Mouse (Mus musculus) hematopoietic stem cell, adult 5-6 weeks (primary cell): ENCODE results near the gene 1600014C23Rik. TPM values are rescaled to one million over a fixed set of nuclear protein-coding genes. Genes with fewer than 3 reads are reported as not detected.

Source experiments
- ATAC-seq, 2 experiments: fragments of 125-278 bp in 1 of 2; replicated peaks in 1 of 2; 2 replicates each; pipeline ENCODE4 v1.8.0; 2016 to 2017; ENCODE audit warnings: inconsistent platforms in 2 of 2, mild to moderate bottlenecking in 2 of 2, moderate number of reproducible peaks in 2 of 2, low read depth in 1 of 2, moderate TSS enrichment in 1 of 2; ENCODE audit not compliant: low FRiP score in 2 of 2, poor library complexity in 2 of 2, severe bottlenecking in 2 of 2, insufficient read depth in 1 of 2, low TSS enrichment in 1 of 2
- total RNA-seq: library from RNA; stranded (forward); fragments of 172-1452, 232-1000 nt; gene quantifications from 2 replicates; pipeline ENCODE4 v1.2.3, GENCODE M21; 2017

1600014C23Rik gene
- total RNA-seq, 1 experiment from 2014 or later, result not detected

DNA sequence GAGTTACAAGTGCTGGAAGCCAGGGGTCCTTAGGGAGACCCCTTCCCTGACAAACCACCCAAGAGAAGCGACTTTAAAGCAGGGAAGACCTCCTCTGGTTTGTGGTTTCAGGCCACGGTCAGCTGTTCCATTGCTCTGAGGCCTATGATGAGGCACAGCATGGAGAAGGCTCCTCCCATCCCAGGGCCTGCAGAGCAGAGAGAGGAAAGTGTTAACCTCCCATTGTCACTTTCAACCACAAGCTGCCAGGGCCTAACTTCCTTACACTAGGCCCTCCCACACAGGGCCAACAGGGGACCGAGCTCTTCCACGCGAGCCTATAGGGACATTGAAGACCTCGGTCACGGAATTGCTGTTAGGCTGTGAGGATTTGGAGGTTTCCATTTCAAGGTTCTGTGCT is 30.5 kb downstream of the 1600014C23Rik start:
- ATAC-seq, result peak; percentile 91 to 94

- ATAC-seq, result no peak
Observed at GRCm38 (mm10) chr17:45702254-45702653, 31.4 kb downstream of the 1600014C23Rik start.

DNA sequence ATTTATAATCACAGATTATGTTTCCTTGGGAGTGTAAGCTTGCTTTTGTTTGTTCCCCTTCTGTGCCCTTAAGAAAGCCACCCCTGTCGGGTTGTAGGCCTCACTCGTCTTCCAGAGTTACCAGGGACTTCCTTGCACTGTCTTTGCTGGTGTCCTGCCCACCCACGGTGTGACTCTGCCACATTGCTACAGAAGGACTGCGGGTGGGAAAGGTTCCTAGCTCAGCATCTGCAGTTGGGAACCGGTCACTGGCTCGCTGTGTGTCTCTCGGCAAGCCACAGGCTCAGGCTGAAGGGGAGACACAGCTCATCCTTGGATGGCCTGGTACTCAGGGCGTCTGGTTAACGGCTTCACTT is 32.4 kb downstream of the 1600014C23Rik start:
- ATAC-seq, result no peak

DNA sequence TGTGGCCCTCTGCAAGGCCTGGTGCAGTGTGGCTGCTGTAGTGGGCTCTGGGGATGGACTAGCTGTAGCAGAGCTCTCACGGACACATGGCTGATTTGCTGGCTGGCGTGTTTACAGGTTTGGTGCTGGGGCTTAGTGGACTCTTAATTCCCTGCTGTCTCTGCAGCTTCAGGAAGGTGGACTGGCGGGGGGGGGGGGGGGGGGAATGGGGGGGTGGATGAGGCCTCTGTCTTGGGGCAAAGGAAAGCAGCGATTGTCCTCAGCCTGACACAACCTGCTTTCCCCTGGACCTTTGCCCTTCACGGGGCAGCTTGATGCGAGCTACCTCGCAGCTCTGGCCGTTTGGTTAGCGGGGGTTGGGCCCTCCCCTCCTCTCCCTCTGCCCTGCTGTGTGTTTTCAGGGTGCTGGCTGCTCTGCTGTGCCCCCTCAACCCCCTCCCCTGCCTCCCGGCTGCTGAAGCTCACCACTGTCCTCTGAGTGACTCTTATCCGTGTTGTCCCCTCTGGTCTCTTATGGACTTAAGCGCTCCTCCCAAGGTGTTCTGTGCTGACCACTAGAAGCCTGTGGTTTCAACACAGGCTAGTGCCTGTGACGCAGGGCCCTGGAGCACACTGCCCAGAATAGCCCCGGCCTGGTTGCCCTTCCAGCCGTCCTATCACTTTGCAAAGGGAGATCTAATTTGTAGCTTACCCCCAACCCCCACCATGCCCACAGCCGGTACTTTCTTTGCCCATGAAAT is 33.0 kb downstream of the 1600014C23Rik start:
- ATAC-seq, result no peak

DNA sequence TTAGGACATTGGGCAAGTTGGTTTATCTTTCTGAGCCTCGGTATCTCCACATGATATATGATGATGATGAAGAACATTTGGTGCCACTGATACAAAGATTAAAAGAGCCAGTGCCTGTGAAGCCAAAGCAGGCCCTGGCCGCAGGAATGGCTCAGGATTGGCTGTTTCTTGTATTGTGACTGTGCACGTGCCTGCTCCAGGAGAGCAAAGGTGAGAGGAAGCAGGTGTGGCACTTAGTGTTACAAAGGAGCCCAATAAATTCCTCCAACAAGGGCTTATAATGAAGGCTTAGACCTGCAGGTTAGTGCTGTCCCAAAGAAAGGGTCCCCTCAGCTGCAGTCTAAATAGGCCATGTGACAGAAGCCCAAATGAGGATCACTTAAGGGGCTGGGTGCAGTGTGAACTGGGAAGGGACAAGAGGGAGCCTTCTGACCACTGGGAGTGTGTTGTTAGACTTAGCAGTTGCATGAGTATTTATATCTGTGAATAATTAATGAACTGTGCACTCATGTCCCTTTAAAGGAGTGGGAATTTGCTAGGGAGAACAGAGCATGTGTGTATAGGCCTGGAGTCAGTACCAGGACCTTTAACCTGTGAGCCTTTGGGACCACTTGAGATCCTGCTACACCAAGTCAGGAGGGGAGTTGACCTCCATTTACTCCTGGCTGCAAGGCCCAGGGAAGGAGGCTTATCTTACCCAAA is 34.5 kb downstream of the 1600014C23Rik start:
- ATAC-seq, result no peak

DNA sequence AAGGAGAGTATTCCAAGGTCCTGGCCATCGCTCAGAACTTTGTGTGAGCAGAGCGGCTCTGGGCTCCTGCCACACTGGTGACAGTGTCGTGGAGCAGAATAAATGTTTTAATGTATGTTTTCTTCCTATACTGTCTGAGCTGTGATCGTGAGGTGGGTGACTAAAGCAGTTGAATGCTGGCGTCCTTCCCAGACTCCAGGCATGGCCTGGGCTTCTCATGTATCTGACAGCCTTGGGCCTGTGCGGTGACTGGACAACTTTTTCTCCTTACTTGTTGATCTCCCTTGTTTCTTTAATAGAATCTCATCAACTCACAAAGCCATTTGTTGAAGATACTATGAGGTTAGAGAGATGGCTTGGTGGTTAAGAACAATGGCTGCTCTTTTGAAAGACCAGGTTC is 35.3 kb downstream of the 1600014C23Rik start:
- no peak for ATAC-seq

DNA sequence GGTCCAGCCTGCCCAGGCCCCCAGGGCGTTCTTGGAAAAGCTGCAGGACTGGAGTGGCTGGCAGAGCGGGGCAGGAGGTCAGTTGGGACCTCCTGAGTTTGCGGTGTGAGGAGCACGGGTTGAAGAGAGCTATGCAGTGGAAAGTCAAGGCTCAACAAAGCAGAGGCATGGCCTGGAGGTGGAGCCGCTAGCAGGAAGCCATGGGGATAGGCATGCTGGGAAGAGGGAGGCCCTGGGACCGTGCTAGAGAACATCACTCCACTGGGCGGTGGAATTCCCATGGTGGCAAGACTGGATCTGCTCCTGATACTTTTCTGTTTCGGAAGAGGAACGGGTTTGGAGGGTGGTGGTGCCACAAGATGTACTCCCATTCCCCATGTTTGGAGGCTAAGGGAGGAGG is 36.7 kb downstream of the 1600014C23Rik start:
- no peak for ATAC-seq

- ATAC-seq, result peak; percentile 76 to 80
Observed at GRCm38 (mm10) chr17:45695227-45696120, 38.2 kb downstream of the 1600014C23Rik start.

DNA sequence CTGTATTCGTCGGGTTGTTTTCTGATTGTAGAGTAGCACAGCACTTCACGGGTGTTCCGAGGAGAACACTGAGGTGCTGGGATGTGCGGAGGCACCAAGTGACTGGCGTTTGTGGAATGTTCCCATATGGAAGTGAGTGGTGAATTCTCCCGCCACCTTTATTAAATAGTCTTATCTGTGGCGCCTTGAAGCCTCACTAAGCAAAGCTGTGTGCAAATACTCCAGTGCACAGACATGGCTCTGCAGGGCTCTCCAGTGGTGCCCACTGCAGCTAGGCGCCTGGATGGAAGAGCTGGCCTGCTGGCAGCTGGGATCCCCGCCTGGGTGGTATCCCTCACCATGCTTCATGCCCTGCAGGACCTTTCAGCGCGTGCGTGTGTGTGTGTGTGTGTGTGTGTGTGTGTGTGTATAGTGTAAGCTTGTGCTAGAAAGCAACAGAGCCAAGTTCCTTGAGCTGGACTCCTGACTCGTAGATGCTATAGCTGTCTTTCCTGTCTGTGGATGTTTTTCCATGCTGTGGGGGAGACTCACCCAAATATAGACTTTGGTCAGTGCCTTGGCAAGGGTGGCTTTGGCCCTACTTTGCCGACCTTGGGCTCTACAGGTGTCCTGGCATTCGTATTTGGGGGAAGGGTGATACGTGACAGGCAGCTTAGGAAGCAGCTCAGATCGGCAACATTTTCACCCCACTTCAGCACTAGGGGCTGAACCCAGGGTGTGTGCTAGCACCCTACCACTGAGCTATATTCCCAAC is 39.7 kb downstream of the 1600014C23Rik start:
- no peak for ATAC-seq

- no peak for ATAC-seq
Observed at GRCm38 (mm10) chr17:45692159-45692558, 41.5 kb downstream of the 1600014C23Rik start.

DNA sequence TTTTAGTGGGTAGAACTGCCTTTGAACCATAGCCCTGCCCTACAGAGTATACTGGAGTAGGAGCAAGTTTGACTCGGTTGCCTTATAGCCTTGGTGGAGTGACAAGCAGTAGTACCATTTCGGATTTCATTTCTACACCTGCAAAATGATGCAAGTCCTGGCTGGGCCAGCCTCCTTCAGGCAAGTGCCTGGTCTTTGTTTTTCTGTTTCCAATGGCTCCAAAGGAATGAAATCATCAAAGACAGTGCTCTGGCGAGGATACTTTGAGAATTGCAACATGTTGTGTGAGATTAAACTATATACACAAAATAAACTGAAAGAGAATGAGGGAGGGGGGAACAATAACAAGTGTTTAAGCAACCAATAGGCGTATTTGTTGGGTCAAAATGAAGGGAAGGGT is 43.6 kb downstream of the 1600014C23Rik start:
- no peak for ATAC-seq

- ATAC-seq, result no peak
Observed at GRCm38 (mm10) chr17:45689120-45689519, 44.5 kb downstream of the 1600014C23Rik start.

DNA sequence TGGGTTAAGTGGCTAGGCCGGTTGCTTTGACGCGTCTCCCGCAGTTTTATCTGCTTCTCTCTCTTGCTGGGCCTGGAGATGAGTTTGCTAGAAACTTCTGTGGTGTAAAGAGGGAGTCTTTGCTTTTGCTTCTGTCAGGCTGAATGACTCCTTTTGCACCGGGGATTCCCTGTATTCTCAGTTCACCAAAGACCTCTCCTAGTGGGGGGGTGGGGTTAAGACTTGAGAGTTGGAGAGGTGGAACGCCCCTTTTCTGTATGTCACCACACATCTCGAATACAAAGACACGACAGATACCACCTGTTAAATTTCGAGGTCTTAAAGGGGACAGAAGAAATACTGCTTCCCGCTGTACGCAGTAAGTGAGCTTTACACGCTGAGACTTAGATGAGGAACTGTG is 46.9 kb downstream of the 1600014C23Rik start, which contains the start of gene Tmem63b:
Tmem63b (minus strand) TSS at position 190 of the 400 bp plus-strand sequence.
- peak; percentile 12 to 19; a peak in 1 of 4 replicates for ATAC-seq

DNA sequence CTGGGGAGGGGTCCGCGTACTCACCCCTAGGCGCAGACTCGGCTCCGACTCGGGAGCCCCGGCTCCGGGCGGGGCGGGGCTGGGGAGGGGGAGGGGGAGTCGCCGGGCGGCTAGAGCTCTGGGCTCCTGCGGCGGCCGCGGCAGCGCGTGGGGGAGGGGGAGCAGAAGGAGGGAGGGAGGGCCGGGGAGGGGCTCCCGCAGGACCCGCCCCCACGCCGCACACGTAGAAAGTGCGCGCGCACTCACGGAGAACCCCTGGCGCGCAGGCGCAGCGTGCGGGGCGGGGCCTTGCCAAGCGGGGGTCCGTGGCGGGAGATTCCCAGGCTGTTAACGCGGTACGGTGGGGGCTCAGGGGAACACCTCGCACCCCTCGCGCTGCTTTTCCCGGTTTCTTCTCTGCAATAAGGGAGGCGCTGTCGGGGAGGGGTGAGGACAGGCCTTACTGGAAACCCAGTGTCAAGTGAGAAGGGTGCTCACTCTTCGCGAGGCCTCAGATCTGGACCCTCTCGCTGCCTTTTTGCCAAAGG is 47.5 kb downstream of the 1600014C23Rik start, which contains the start of gene Mrpl14:
Mrpl14 (plus strand) TSS at position 230 of the 527 bp plus-strand sequence.
- peak; percentile 42 to 74 for ATAC-seq

- peak; percentile 38 to 58; a peak in 3 of 4 replicates for ATAC-seq
Observed at GRCm38 (mm10) chr17:45685171-45686092, 48.2 kb downstream of the 1600014C23Rik start.

DNA sequence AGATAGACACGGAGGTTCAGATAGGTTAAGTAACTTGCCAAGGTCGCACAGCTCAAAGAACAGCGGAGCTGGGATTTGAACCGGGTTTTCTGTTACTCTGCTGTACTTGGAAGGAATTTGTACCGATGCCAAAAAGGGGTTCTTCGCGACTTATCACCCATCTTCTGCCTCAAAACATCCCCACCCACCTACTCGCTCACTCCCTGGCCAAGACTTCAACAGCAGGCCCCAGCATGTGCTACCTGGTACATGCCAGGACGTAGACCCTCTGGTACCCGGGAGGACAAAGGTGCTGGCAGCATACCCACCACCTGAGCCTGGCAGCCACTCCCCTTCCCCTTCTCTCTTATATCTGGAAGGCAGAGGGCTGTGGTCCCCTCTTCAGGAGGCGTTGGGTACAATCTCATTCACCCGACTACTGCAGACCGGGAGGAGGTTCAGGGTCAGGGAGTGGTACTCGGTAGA is 48.9 kb downstream of the 1600014C23Rik start:
- ATAC-seq, result no peak
